Mouse (Mus musculus) myocyte (in vitro differentiated cells): ENCODE results near the gene Jph2.

Experiments used
- E2F4 ChIP-seq: IDR thresholded peaks from one replicate; pipeline ENCODE4 v1.6.1; 2011; ENCODE audit warnings: mild to moderate bottlenecking, control low read depth, moderate library complexity; ENCODE audit not compliant: insufficient read depth
- MAX ChIP-seq: IDR thresholded peaks from one replicate; pipeline ENCODE4 v1.6.1; 2011; ENCODE audit warnings: low read depth, mild to moderate bottlenecking, control low read depth
- POLR2A ChIP-seq: IDR thresholded peaks from one replicate; pipeline ENCODE4 v1.6.1; 2011; ENCODE audit warnings: low read depth, mild to moderate bottlenecking, control low read depth, moderate library complexity; ENCODE audit not compliant: insufficient read length

- TF ChIP-seq POLR2A (no peak), E2F4 (no peak), MAX (no peak)
Measured at GRCm38 (mm10) chr2:163422895-163423660, 25.3 kb upstream of the Jph2 start.
